Comparison of ENCODE assay signal across 20 mouse cellular contexts in the genomic region with DNA sequence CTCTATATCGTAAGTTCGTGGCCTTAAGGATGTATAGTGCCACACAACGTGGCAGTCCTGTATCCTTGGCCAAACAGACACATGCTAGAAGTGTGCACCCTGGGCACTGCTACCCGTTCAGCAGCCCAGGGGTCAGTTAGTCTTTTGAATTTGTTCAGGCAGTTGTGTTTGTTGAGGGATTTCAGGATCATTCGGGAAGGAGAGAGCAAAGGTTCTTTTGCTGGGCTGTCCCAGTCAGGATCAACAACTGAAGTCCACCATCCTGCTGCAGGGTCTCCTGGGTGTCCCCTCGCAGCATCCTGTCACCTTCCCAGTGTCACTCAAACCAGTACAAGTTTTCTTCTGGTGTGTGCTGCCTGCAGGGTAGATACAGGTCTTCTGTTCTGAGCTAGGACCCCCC. TPM values are rescaled to one million over a fixed set of nuclear protein-coding genes. Genes with fewer than 3 reads are reported as not detected.
"Had no signal": no experiment of that assay in that cellular context is flagged by ENCODE, and none has a peak within 500 bp of the region (broad histone marks: within the 10 kb centered on the region; RNA-seq: fewer than 3 reads in every experiment).

No protein-coding gene starts in this region.

- ATAC-seq: midbrain, embryonic 16.5 days had no signal

- H3K27ac ChIP-seq: midbrain, embryonic 12.5 days; neural tube, embryonic 13.5 days; neural tube, embryonic 15.5 days had no signal

- H3K27me3 ChIP-seq: midbrain, embryonic 12.5 days; neural tube, embryonic 13.5 days; neural tube, embryonic 15.5 days had no signal

- H3K4me3 ChIP-seq: midbrain, embryonic 10.5 days; midbrain, embryonic 12.5 days; myocyte; neural tube, embryonic 13.5 days; neural tube, embryonic 15.5 days had no signal

- H3K4me2 ChIP-seq: lung, embryonic 14.5 days; midbrain, embryonic 12.5 days; neural tube, embryonic 13.5 days; neural tube, embryonic 15.5 days had no signal

- H3K4me1 ChIP-seq: midbrain, embryonic 12.5 days; neural tube, embryonic 13.5 days; neural tube, embryonic 15.5 days had no signal

- H3K9me3 ChIP-seq: midbrain, embryonic 10.5 days; midbrain, embryonic 12.5 days; neural tube, embryonic 13.5 days; neural tube, embryonic 15.5 days had no signal

- H3K9ac ChIP-seq: lung, embryonic 14.5 days; midbrain, embryonic 12.5 days; neural tube, embryonic 13.5 days; neural tube, embryonic 15.5 days had no signal

- DNase-seq: lung, adult 18-20 months; lung, embryonic 14.5 days; lung, postnatal 10 days; lung, postnatal 4 days; midbrain, embryonic 14.5 days; retina, postnatal 1 day; right cerebral cortex, adult 18-20 months; right cerebral cortex, postnatal 25 days; right cerebral cortex, postnatal 4 days; spleen, adult 18-20 months; thymus, adult 18-20 months; thymus, postnatal 14 days; thymus, postnatal 36 days had no signal

RNA-seq across cellular contexts. Expression of a gene that starts 31.0 kb away (rescaled TPM):
- total RNA-seq: megakaryocyte-erythroid progenitor cell, adult 5-6 weeks had no signal
